Mouse (Mus musculus): ENCODE results near the gene Scyl3. TPM values are rescaled to one million over a fixed set of nuclear protein-coding genes. Genes with fewer than 3 reads are reported as not detected.

Scyl3 gene
- polyA plus RNA-seq, 1 experiment from 2014 or later: 17.1 TPM

DNA sequence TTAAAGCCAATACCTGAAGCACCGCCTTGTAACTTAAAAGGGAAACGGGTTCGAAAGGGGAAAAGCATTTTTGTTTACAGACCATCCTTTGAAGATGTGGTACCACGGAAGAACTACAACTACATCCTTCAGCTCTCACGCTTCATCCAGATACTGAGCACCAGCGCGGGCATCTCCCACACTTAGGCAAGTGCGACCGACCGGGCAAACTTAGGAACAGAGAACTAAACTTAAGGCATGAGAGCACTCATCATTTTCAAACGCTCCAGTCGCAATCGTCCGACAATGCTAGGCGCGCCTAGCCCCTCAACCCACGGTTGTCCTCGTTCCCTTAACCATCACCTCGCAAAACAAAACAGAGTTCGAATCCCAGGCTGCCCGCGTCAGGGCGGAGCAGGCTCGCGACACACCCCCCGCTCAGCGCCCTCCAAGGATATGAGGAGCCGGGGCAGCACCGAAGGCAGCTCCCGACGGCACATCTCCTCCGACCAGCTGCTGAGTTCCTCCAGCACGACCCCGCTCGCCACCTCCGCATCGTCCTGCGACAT is 65.3 kb downstream of the Scyl3 start:
- peaks cover 4% of the 10 kb centered on the region; the same call in 1 of the 2 replicates for H3K4me1 ChIP-seq (replicated peaks; ENCODE audit: control insufficient read depth, insufficient read depth, low read length)
- H3K9ac ChIP-seq (ENCODE audit: low read length): peak overlapping the region; percentile 89
- peak overlapping the region; percentile 65 for H3K4me2 ChIP-seq (ENCODE audit: low read depth, low read length)
- WGBS: under 1% methylated on average over 38 of the region's 38 CpGs
- no peaks in the 10 kb centered on the region for H3K9me3 ChIP-seq (ENCODE audit: control insufficient read depth, low read length)
- H3K27ac ChIP-seq (ENCODE audit: low read length): peak overlapping the region; percentile 25; the same call in 1 of the 2 replicates
- H3K27me3 ChIP-seq (ENCODE audit: control insufficient read depth, insufficient read depth, low read depth, low read length): no peaks in the 10 kb centered on the region
- ATAC-seq (ENCODE audit: low read depth): peak; percentile 75
- peak overlapping the region; percentile 65 for H3K4me3 ChIP-seq (ENCODE audit: low read length)
- H3K36me3 ChIP-seq (ENCODE audit: control insufficient read depth, insufficient read depth, low read length): no peaks in the 10 kb centered on the region

DNA sequence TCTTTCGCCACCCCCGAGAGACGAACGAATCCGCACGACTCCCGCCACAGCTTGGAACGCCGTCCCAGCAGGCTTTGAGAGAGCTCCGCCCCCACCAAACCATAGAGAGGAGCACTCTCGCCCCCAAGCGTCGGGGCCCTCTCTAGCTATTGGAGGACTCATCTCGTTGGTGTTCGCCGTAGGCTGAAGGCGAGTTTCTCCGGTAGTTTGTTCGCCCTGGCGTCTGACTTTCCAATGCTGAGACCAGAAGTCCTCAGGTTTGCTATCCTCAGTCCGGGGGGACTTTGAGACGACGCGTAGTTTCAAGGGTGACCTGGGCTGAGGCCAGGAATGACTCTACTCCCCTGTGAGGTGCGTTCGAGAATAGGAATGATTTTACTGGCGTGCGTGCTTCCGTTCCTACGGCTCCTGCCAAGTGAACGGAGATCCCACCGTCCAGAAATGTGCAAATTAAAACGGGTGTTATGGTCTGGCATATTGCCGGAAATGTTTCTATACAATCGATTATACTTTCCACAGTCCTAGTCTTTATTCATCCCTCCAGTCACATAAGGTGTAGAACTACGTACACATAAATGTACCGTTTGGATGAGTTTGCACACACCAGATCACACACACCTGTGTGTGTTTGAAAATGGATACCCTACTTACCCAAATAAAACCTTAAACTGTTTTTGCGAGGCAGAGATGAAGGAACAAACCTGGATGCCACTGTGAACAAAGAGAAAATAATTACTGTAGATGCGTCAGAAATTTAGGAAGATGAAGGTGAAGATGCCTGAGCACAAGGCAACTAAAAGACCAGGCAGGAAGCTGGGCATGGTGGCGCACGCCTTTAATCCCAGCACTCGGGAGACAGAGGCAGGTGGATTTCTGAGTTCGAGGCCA is 66.1 kb downstream of the Scyl3 start, which contains the start of the genes BC055324 and Mettl18:
Gene BC055324, minus strand, starts transcription at position 76 of the 888 bp plus-strand sequence.
Gene Mettl18, plus strand, starts transcription at position 169 of the 888 bp plus-strand sequence.
- peak within 1 kb of the TSS; percentile 89 for H3K9ac ChIP-seq (ENCODE audit: low read length)
- ATAC-seq (ENCODE audit: low read depth): peak; percentile 99
- H3K27ac ChIP-seq (ENCODE audit: low read length): peak within 1 kb of the TSS; percentile 86
- peak within 1 kb of the TSS; percentile 78 for H3K4me2 ChIP-seq (ENCODE audit: low read depth, low read length)
- peak within 1 kb of the TSS; percentile 65 for H3K4me3 ChIP-seq (ENCODE audit: low read length)
- 2% methylated on average over 43 of the region's 43 CpGs for WGBS
- no peaks in the 10 kb centered on the region for H3K27me3 ChIP-seq (ENCODE audit: control insufficient read depth, insufficient read depth, low read depth, low read length)
- H3K9me3 ChIP-seq (ENCODE audit: control insufficient read depth, low read length): no peaks in the 10 kb centered on the region
- H3K4me1 ChIP-seq (replicated peaks; ENCODE audit: control insufficient read depth, insufficient read depth, low read length): peaks cover 4% of the 10 kb centered on the region; the same call in 1 of the 2 replicates
- no peaks in the 10 kb centered on the region for H3K36me3 ChIP-seq (ENCODE audit: control insufficient read depth, insufficient read depth, low read length)

DNA sequence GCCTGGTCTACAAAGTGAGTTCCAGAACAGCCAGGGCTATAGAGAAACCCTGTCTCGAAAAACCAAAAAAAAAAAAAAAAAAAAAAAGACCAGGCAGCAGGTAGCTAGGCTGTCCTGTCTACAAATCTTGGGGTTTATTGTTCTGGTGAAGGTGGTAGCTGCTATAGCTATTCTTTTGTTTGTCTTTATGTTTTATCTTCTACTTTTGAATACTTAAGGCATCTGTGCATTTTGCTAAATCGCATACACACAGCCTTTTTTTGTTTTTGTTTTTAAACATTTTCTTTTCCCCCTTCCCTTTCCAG is 66.7 kb downstream of the Scyl3 start:
- peaks cover 4% of the 10 kb centered on the region; the same call in 1 of the 2 replicates for H3K4me1 ChIP-seq (replicated peaks; ENCODE audit: control insufficient read depth, insufficient read depth, low read length)
- H3K4me2 ChIP-seq (ENCODE audit: low read depth, low read length): peak overlapping the region; percentile 78
- ATAC-seq (ENCODE audit: low read depth): no peak
- H3K9ac ChIP-seq (ENCODE audit: low read length): peak overlapping the region; percentile 89; the same call in 1 of the 2 replicates
- peak overlapping the region; percentile 65 for H3K4me3 ChIP-seq (ENCODE audit: low read length)
- H3K9me3 ChIP-seq (ENCODE audit: control insufficient read depth, low read length): no peaks in the 10 kb centered on the region
- no peaks in the 10 kb centered on the region for H3K27me3 ChIP-seq (ENCODE audit: control insufficient read depth, insufficient read depth, low read depth, low read length)
- 97% methylated on average over 2 of the region's 2 CpGs for WGBS
- no peaks in the 10 kb centered on the region for H3K36me3 ChIP-seq (ENCODE audit: control insufficient read depth, insufficient read depth, low read length)
- H3K27ac ChIP-seq (ENCODE audit: low read length): no peak overlapping the region

DNA sequence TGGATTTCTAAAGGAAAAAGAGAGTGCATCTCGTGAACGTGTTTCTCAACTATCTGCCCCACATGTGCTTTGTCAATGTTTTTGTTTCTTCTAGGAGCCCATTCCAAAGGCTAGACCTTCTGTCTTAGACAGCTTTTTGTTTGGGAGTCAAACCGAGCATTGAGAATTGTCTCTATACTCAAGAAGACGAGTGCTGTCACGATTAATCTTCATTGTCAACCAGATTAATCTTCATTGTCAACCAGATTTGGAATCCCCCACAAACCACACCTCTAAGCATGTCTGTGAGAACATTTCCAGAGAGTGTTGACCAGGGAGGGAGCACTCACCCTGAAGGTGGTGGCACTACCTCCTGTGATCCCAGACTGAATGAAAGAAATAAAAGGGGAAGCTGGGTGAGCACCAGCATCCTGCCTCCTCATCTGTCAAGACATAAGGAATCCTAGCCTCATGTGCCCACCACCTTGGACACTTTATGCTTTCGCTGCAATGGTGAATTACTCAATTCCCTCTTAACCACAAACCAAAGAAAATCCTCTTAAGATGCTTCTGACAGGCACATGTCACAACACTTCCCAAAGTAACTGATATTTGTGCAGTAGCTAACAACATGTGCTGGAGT is 73.0 kb downstream of the Scyl3 start:
- Histone ChIP-seq H3K36me3 (ENCODE audit: control insufficient read depth, insufficient read depth, low read length) (no peaks in the 10 kb centered on the region), H3K4me1 (replicated peaks; ENCODE audit: control insufficient read depth, insufficient read depth, low read length) (no peaks in the 10 kb centered on the region), H3K27ac (ENCODE audit: low read length) (no peak overlapping the region), H3K9ac (ENCODE audit: low read length) (no peak overlapping the region), H3K4me2 (ENCODE audit: low read depth, low read length) (no peak overlapping the region), H3K4me3 (ENCODE audit: low read length) (no peak overlapping the region), H3K27me3 (ENCODE audit: control insufficient read depth, insufficient read depth, low read depth, low read length) (no peaks in the 10 kb centered on the region), H3K9me3 (ENCODE audit: control insufficient read depth, low read length) (no peaks in the 10 kb centered on the region)
- WGBS: 68% methylated on average over 6 of the region's 6 CpGs
- ATAC-seq (ENCODE audit: low read depth): no peak

DNA sequence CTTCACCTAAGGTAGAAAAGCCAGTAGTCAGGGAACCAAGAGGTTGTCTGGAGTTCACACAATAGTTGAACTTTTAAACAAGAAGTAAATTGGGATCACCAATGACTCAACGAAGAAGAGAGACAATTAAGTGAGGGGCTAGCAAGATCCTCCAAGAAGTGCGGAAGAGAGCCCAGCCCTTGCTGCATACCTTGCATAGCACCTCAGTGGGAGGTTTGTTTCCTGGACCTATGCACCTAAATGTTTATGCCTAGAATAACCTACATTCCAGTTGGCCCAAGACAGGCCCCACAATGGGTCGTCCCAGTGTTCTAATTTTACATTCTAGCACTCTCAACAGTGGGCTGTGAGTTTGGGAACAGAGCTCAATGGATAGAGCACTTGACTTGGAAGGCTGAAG is 75.4 kb downstream of the Scyl3 start:
- H3K27me3 ChIP-seq (ENCODE audit: control insufficient read depth, insufficient read depth, low read depth, low read length): no peaks in the 10 kb centered on the region
- no peak overlapping the region for H3K9ac ChIP-seq (ENCODE audit: low read length)
- 61% methylated on average over 3 of the region's 3 CpGs for WGBS
- H3K4me1 ChIP-seq (replicated peaks; ENCODE audit: control insufficient read depth, insufficient read depth, low read length): no peaks in the 10 kb centered on the region
- ATAC-seq (ENCODE audit: low read depth): no peak
- H3K36me3 ChIP-seq (ENCODE audit: control insufficient read depth, insufficient read depth, low read length): no peaks in the 10 kb centered on the region
- no peak overlapping the region for H3K4me3 ChIP-seq (ENCODE audit: low read length)
- no peak overlapping the region for H3K4me2 ChIP-seq (ENCODE audit: low read depth, low read length)
- H3K27ac ChIP-seq (ENCODE audit: low read length): no peak overlapping the region
- H3K9me3 ChIP-seq (ENCODE audit: control insufficient read depth, low read length): no peaks in the 10 kb centered on the region

Other genes with a start within 250 kb of the Scyl3 start
- 0.59 and 0.92 TPM in 2 replicates for gene Mettl11b, start 203.9 kb upstream of the Scyl3 start, polyA plus RNA-seq (2015; fragmentation: Nextera tagmentation; extraction: Ambion mirVana)
- 28.5 and 29.3 TPM in 2 replicates for gene Kifap3, start 149.5 kb upstream of the Scyl3 start, polyA plus RNA-seq (2015; fragmentation: Nextera tagmentation; extraction: Ambion mirVana)
- gene BC055324, start 65.7 kb downstream of the Scyl3 start, polyA plus RNA-seq (2015; fragmentation: Nextera tagmentation; extraction: Ambion mirVana): 21.0 and 23.7 TPM in 2 replicates
- 10.5 and 11.0 TPM in 2 replicates for gene Mettl18, start 65.8 kb downstream of the Scyl3 start, polyA plus RNA-seq (2015; fragmentation: Nextera tagmentation; extraction: Ambion mirVana)
- 0.06 TPM in 1 of 2 replicates, not detected in the other for gene Sele, start 119.1 kb downstream of the Scyl3 start, polyA plus RNA-seq (2015; fragmentation: Nextera tagmentation; extraction: Ambion mirVana)
- gene Sell, start 132.9 kb downstream of the Scyl3 start, polyA plus RNA-seq (2015; fragmentation: Nextera tagmentation; extraction: Ambion mirVana): 2.5 and 5.4 TPM in 2 replicates
- 0.08 and 0.28 TPM in 2 replicates for gene Selp, start 186.2 kb downstream of the Scyl3 start, polyA plus RNA-seq (2015; fragmentation: Nextera tagmentation; extraction: Ambion mirVana)
- gene F5, start 222.7 kb downstream of the Scyl3 start, polyA plus RNA-seq (2015; fragmentation: Nextera tagmentation; extraction: Ambion mirVana): 0.29 and 0.41 TPM in 2 replicates

All from lung, embryonic 16.5 days (tissue).